Mouse (Mus musculus): Measurements from ENCODE around the gene Dagla. TPM values are rescaled to one million over a fixed set of nuclear protein-coding genes. Genes with fewer than 3 reads are reported as not detected.

Gene Dagla
- polyA plus RNA-seq, 1 experiment from 2014 or later, result 1.3 TPM

DNA sequence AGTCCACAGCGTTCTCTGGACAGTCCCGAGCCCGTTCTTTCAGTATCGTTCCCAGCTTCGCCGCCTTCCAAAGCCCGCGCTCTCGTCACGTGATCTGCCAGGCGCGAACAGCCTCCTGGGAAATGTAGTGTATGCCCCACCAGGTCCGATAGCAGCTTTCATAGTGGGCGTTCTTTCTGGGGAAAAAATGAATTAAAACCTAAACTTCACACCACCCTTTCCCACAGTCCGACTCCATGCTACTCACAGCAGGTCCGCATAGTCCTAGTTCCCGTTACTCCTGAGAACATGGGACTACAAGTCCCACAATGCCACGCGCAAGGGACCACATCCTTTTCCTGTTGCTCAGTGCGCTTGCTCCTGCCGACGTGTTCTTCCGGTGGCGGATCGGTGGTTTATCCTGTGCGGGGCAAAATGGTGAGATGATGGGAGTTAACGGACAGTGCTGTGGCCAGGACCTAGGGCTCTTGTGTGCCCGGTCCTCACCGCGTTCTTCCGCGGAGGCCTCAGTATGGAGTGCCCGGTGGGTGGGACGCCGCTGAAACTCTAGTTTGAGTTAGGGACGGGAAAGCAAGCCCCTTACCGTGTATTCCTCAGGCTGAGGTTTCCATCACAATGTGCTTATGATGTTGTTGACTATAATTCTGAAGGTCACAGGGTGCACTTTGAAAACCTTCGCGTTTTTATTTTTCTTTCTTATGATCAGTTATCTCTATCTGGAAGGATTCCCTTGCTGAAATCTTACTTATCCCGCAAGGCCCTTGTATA lies 100.6 kb downstream of the Dagla start, which contains the start of the genes Tmem258 and Fen1:
Gene Tmem258, plus strand, starts transcription at position 167 of the 768 bp plus-strand sequence.
Gene Fen1, minus strand, starts transcription at position 322 of the 768 bp plus-strand sequence.
- H3K4me3 ChIP-seq (ENCODE audit: low read depth, low read length), result peak within 1 kb of the TSS; percentile 60
- H3K9ac ChIP-seq (ENCODE audit: low read depth, low read length), result peak within 1 kb of the TSS; percentile 72
- no peaks in the 10 kb centered on the region for H3K9me3 ChIP-seq (ENCODE audit: control insufficient read depth)
- H3K36me3 ChIP-seq (ENCODE audit: control insufficient read depth, insufficient read depth), result peaks cover 32% of the 10 kb centered on the region
- peak within 1 kb of the TSS; percentile 78 for H3K4me2 ChIP-seq (replicated peaks; ENCODE audit: low read depth)
- peak within 1 kb of the TSS; percentile 82 for H3K27ac ChIP-seq (ENCODE audit: low read depth, low read length)
- ATAC-seq, result peak; percentile 88
- no peaks in the 10 kb centered on the region for H3K4me1 ChIP-seq (replicated peaks; ENCODE audit: control insufficient read depth, insufficient read depth, low read length)
- no peak for TF ChIP-seq CTCF (IDR thresholded peaks at IDR 0.05; ENCODE audit: low read depth)
- H3K27me3 ChIP-seq (replicated peaks; ENCODE audit: control insufficient read depth, insufficient read depth, low read length), result no peaks in the 10 kb centered on the region
- under 1% methylated on average over 40 of the region's 40 CpGs for WGBS

DNA sequence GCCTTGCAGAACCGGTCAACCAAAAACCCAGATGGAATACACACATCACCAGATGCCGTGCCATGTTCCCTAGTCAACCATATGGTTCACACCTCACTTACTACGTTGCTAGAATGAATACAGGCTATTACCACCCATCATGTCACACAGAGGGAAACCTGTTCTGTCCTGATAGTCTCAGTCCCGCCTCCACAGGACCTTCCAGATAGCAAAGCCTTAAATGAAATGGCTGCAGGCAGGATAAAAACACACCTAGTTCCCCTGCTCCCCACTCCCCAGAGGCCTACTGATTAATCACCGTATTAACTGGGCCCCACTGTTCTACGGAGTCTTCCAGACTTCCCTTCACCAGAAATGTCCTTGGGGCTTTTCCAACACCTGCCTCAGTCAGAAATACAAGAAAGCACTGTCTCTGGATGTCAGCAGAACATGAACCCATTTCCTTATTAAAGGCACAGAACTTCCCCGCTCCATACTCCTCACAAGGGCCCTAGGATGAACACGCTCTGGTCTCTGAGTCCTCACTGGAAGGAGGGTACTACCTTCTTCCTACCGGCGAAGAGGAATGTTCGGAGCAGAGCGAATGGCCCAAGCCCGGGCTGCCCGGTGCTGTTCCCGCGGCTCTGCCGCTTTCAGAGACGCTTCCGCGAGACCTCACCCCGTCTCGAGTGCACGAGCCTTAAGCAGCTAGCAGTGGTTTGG lies 101.4 kb downstream of the Dagla start:
- H3K36me3 ChIP-seq (ENCODE audit: control insufficient read depth, insufficient read depth), result peaks cover 29% of the 10 kb centered on the region
- no peak for TF ChIP-seq CTCF (IDR thresholded peaks at IDR 0.05; ENCODE audit: low read depth)

DNA sequence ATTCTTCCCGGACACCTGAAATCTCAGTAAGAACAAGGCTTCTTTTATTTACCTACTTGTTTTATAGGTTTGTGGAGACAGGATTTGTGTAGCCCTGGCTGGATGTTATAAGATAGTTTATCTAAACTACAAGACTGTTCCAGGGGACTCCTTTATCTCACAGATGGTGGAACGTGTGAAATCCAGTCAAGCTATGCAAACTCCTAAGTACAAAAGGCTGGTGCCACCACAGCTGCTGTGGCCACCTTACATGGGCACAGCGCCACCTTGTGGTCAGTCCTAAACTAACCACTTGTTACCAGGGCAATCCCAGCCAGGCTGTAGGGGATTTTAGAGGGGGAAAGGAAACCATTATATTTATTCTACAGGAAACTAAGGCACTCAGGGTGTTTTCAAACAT lies 106.0 kb downstream of the Dagla start:
- H3K9ac ChIP-seq (ENCODE audit: low read depth, low read length), result no peak overlapping the region

More for the DNA sequence above, 101.4 kb downstream of the Dagla start:
- H3K4me2 ChIP-seq (replicated peaks; ENCODE audit: low read depth), result peak overlapping the region; percentile 78
- peak overlapping the region; percentile 82 for H3K27ac ChIP-seq (ENCODE audit: low read depth, low read length)
- peak overlapping the region; percentile 60 for H3K4me3 ChIP-seq (ENCODE audit: low read depth, low read length)
- peak overlapping the region; percentile 72 for H3K9ac ChIP-seq (ENCODE audit: low read depth, low read length)
- ATAC-seq, result no peak; the same call in 1 of the 2 replicates
- H3K9me3 ChIP-seq (ENCODE audit: control insufficient read depth), result no peaks in the 10 kb centered on the region
- no peaks in the 10 kb centered on the region for H3K27me3 ChIP-seq (replicated peaks; ENCODE audit: control insufficient read depth, insufficient read depth, low read length)
- H3K4me1 ChIP-seq (replicated peaks; ENCODE audit: control insufficient read depth, insufficient read depth, low read length), result no peaks in the 10 kb centered on the region
- 2% methylated on average over 23 of the region's 23 CpGs for WGBS

DNA sequence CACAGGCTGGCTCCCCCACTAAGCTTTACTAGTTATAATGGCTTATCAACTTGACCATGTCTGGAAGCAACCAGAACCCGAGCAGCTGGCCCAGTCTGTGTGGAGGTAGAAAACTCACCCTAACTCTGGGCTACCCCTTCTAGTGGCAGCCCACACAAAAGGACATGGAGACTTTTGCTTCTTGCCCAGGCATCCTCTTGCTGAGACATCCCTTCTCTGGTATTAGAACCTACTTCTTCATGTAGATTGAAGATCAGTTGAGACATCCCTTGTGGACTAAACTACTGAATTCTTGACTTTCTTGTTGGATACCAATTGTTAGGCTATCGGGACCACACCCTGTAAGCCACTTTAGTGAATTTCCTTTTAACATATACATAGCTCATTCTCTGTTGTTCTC lies 106.4 kb downstream of the Dagla start:
- no peaks in the 10 kb centered on the region for H3K9me3 ChIP-seq (ENCODE audit: control insufficient read depth)
- ATAC-seq, result no peak
- no peak overlapping the region for H3K27ac ChIP-seq (ENCODE audit: low read depth, low read length)
- no peaks in the 10 kb centered on the region for H3K27me3 ChIP-seq (replicated peaks; ENCODE audit: control insufficient read depth, insufficient read depth, low read length)
- H3K4me1 ChIP-seq (replicated peaks; ENCODE audit: control insufficient read depth, insufficient read depth, low read length), result no peaks in the 10 kb centered on the region
- no peak for TF ChIP-seq CTCF (IDR thresholded peaks at IDR 0.05; ENCODE audit: low read depth)
- WGBS, result 59% methylated on average over 2 of the region's 2 CpGs
- H3K4me2 ChIP-seq (replicated peaks; ENCODE audit: low read depth), result no peak overlapping the region
- no peak overlapping the region for H3K9ac ChIP-seq (ENCODE audit: low read depth, low read length)
- H3K4me3 ChIP-seq (ENCODE audit: low read depth, low read length), result no peak overlapping the region
- H3K36me3 ChIP-seq (ENCODE audit: control insufficient read depth, insufficient read depth), result peaks cover 48% of the 10 kb centered on the region

More for the DNA sequence above, 106.0 kb downstream of the Dagla start:
- H3K27ac ChIP-seq (ENCODE audit: low read depth, low read length), result no peak overlapping the region
- peak; percentile 96 for TF ChIP-seq CTCF (IDR thresholded peaks at IDR 0.05; ENCODE audit: low read depth)
- H3K4me1 ChIP-seq (replicated peaks; ENCODE audit: control insufficient read depth, insufficient read depth, low read length), result no peaks in the 10 kb centered on the region
- no peak overlapping the region for H3K4me2 ChIP-seq (replicated peaks; ENCODE audit: low read depth)
- WGBS, result 14% methylated on average over 3 of the region's 3 CpGs
- ATAC-seq, result no peak; the same call in 1 of the 2 replicates
- H3K27me3 ChIP-seq (replicated peaks; ENCODE audit: control insufficient read depth, insufficient read depth, low read length), result no peaks in the 10 kb centered on the region
- no peak overlapping the region for H3K4me3 ChIP-seq (ENCODE audit: low read depth, low read length)
- H3K36me3 ChIP-seq (ENCODE audit: control insufficient read depth, insufficient read depth), result peaks cover 45% of the 10 kb centered on the region
- H3K9me3 ChIP-seq (ENCODE audit: control insufficient read depth), result no peaks in the 10 kb centered on the region

DNA sequence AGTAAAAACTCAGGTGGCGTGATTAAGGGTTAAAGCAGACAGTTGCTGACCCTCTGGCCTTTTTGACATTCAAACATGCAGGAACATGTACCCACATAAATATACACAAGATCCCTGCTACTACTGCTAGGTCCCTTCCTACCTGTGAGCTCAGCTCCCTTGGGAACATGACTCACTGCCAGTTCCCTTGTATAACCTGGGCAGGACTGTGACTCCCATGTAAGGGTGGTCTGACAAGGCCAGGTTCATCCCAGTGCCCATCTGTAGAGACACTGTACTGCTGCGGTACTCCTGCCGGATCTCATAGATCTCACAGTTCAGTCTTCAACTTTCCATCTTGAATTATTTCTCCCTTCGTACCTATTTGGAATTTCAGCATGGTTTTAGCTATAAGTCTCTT lies 107.5 kb downstream of the Dagla start:
- no peaks in the 10 kb centered on the region for H3K9me3 ChIP-seq (ENCODE audit: control insufficient read depth)
- H3K4me1 ChIP-seq (replicated peaks; ENCODE audit: control insufficient read depth, insufficient read depth, low read length), result no peaks in the 10 kb centered on the region
- WGBS, result 88% methylated on average over 4 of the region's 4 CpGs
- no peak overlapping the region for H3K9ac ChIP-seq (ENCODE audit: low read depth, low read length)
- H3K27me3 ChIP-seq (replicated peaks; ENCODE audit: control insufficient read depth, insufficient read depth, low read length), result no peaks in the 10 kb centered on the region
- ATAC-seq, result no peak
- no peak overlapping the region for H3K27ac ChIP-seq (ENCODE audit: low read depth, low read length)
- no peak for TF ChIP-seq CTCF (IDR thresholded peaks at IDR 0.05; ENCODE audit: low read depth)
- no peak overlapping the region for H3K4me3 ChIP-seq (ENCODE audit: low read depth, low read length)
- no peak overlapping the region for H3K4me2 ChIP-seq (replicated peaks; ENCODE audit: low read depth)
- peaks cover 60% of the 10 kb centered on the region for H3K36me3 ChIP-seq (ENCODE audit: control insufficient read depth, insufficient read depth)

Other genes starting within 250 kb of the Dagla start
- 46.8 and 54.2 TPM in 2 replicates for gene Fads2, start 203.1 kb downstream of the Dagla start, polyA plus RNA-seq (2015; fragmentation: Nextera tagmentation; extraction: Ambion mirVana)
- 26.9 and 29.8 TPM in 2 replicates for gene Fads1, start 122.0 kb downstream of the Dagla start, polyA plus RNA-seq (2015; fragmentation: Nextera tagmentation; extraction: Ambion mirVana)
- gene Tmem258, start 100.9 kb downstream of the Dagla start, polyA plus RNA-seq (2015; fragmentation: Nextera tagmentation; extraction: Ambion mirVana), result 339 and 369 TPM in 2 replicates
- gene Fen1, start 100.7 kb downstream of the Dagla start, polyA plus RNA-seq (2015; fragmentation: Nextera tagmentation; extraction: Ambion mirVana), result 30.4 and 33.0 TPM in 2 replicates
- 4.1 and 4.5 TPM in 2 replicates for gene Myrf, start 64.1 kb downstream of the Dagla start, polyA plus RNA-seq (2015; fragmentation: Nextera tagmentation; extraction: Ambion mirVana)
- gene Syt7, start 84.2 kb upstream of the Dagla start, polyA plus RNA-seq (2015; fragmentation: Nextera tagmentation; extraction: Ambion mirVana), result 1.9 TPM in 2 replicates
- 12.5 and 14.3 TPM in 2 replicates for gene Lrrc10b, start 152.6 kb upstream of the Dagla start, polyA plus RNA-seq (2015; fragmentation: Nextera tagmentation; extraction: Ambion mirVana)
- gene Ppp1r32, start 178.1 kb upstream of the Dagla start, polyA plus RNA-seq (2015; fragmentation: Nextera tagmentation; extraction: Ambion mirVana), result 26.1 and 27.8 TPM in 2 replicates
- 17.7 and 18.1 TPM in 2 replicates for gene Cpsf7, start 220.4 kb upstream of the Dagla start, polyA plus RNA-seq (2015; fragmentation: Nextera tagmentation; extraction: Ambion mirVana)
- 42.5 and 46.3 TPM in 2 replicates for gene Sdhaf2, start 221.3 kb upstream of the Dagla start, polyA plus RNA-seq (2015; fragmentation: Nextera tagmentation; extraction: Ambion mirVana)

Data from intestine, postnatal 0 days (tissue).